Mouse (Mus musculus) frontal cortex, adult 2 months (tissue): ENCODE data around the gene Rd3l. TPM values are rescaled to one million over a fixed set of nuclear protein-coding genes. Genes with fewer than 3 reads are reported as not detected.

Experiments
- DNase-seq, 2 experiments: peaks; one replicate each; pipeline ENCODE4 v3.0.0; 2022; ENCODE audit warnings: low spot score in 1 of 2; ENCODE audit errors: extremely low spot score in 1 of 2
- polyA plus RNA-seq: library from polyadenylated mRNA; depleted of rRNA; stranded (reverse); fragments of >200 nt; gene quantifications from 2 replicates; pipeline ENCODE4 v1.2.3, GENCODE M21; 2012; rRNA removed

The Rd3l gene
- polyA plus RNA-seq, 1 experiment: 3.1 TPM

- no peak for DNase-seq
Observed at GRCm38 (mm10) chr12:111931411-111932025, 49.6 kb downstream of the Rd3l start.

Other genes with a start within 250 kb of the Rd3l start
- 916 and 954 TPM in 2 replicates for gene Klc1, start 222.5 kb downstream of the Rd3l start, polyA plus RNA-seq
- 18.7 and 19.9 TPM in 2 replicates for gene Xrcc3, start 167.4 kb downstream of the Rd3l start, polyA plus RNA-seq
- gene Zfyve21, start 167.1 kb downstream of the Rd3l start, polyA plus RNA-seq: 42.4 and 43.3 TPM in 2 replicates
- 37.6 and 37.9 TPM in 2 replicates for gene Ppp1r13b, start 73.2 kb downstream of the Rd3l start, polyA plus RNA-seq
- gene Atp5mpl, start 14.3 kb downstream of the Rd3l start, polyA plus RNA-seq: 259 and 293 TPM in 2 replicates
- gene Tdrd9, start 9.8 kb downstream of the Rd3l start, polyA plus RNA-seq: 0.84 and 1.3 TPM in 2 replicates
- 5.0 and 5.1 TPM in 2 replicates for gene Aspg, start 125.4 kb upstream of the Rd3l start, polyA plus RNA-seq
- 7.6 and 8.3 TPM in 2 replicates for gene Kif26a, start 164.9 kb upstream of the Rd3l start, polyA plus RNA-seq